Mouse (Mus musculus): Measurements from ENCODE around the gene Ift80.
"Not testable (repeated sequence)": the region's sequence is repeated elsewhere in the genome, so short reads cannot be mapped to it uniquely, and the experiment has no call there.

Ift80 gene

GRCm38 (mm10) chr3:69004437-69005337 lies at the start of gene Ift80, which contains the start of gene Smc4:
Ift80 (minus strand) TSS chr3:69004570.
Smc4 (plus strand) TSS chr3:69004738.
- peak; percentile 91 for DNase-seq (ENCODE audit: low spot score)

GRCm38 (mm10) chr3:69051894-69052293 lies 47.5 kb upstream of the Ift80 start:
- no peak for DNase-seq (ENCODE audit: low spot score)

- no peak for DNase-seq (ENCODE audit: low spot score)
Measured at GRCm38 (mm10) chr3:69049011-69049410, 44.6 kb upstream of the Ift80 start.

- DNase-seq (ENCODE audit: low spot score), result no peak
Measured at GRCm38 (mm10) chr3:69047684-69048083, 43.3 kb upstream of the Ift80 start.

- DNase-seq (ENCODE audit: low spot score), result no peak
Measured at GRCm38 (mm10) chr3:69046509-69046908, 42.1 kb upstream of the Ift80 start.

- DNase-seq (ENCODE audit: low spot score), result no peak
Measured at GRCm38 (mm10) chr3:69045750-69046149, 41.4 kb upstream of the Ift80 start.

GRCm38 (mm10) chr3:69045400-69045703 lies 41.0 kb upstream of the Ift80 start:
- DNase-seq (ENCODE audit: low spot score), result no peak

- DNase-seq (ENCODE audit: low spot score), result peak; percentile 81
Measured at GRCm38 (mm10) chr3:69044645-69045399, 40.5 kb upstream of the Ift80 start, which contains the start of gene Trim59. Trim59 (minus strand) TSS chr3:69044755.

GRCm38 (mm10) chr3:69044167-69044591 lies 39.8 kb upstream of the Ift80 start:
- no peak for DNase-seq (ENCODE audit: low spot score)

- DNase-seq (ENCODE audit: low spot score), result no peak
Measured at GRCm38 (mm10) chr3:69041298-69041697, 36.9 kb upstream of the Ift80 start.

- DNase-seq (ENCODE audit: low spot score), result no peak
Measured at GRCm38 (mm10) chr3:69040105-69040504, 35.7 kb upstream of the Ift80 start.

GRCm38 (mm10) chr3:69026133-69026783 lies 21.9 kb upstream of the Ift80 start:
- DNase-seq (ENCODE audit: low spot score), result no peak

- DNase-seq (ENCODE audit: low spot score), result no peak
Measured at GRCm38 (mm10) chr3:69020764-69021163, 16.4 kb upstream of the Ift80 start.

- DNase-seq (ENCODE audit: low spot score), result no peak
Measured at GRCm38 (mm10) chr3:69020285-69020684, 15.9 kb upstream of the Ift80 start.

- not testable (repeated sequence) for DNase-seq (ENCODE audit: low spot score)
Measured at GRCm38 (mm10) chr3:69018635-69019034, 14.3 kb upstream of the Ift80 start.

GRCm38 (mm10) chr3:69017181-69017580 lies 12.8 kb upstream of the Ift80 start:
- DNase-seq (ENCODE audit: low spot score), result no peak

- DNase-seq (ENCODE audit: low spot score), result no peak
Measured at GRCm38 (mm10) chr3:69008873-69009272, 4.5 kb upstream of the Ift80 start.

- no peak for DNase-seq (ENCODE audit: low spot score)
Measured at GRCm38 (mm10) chr3:69006246-69006760, 1.9 kb upstream of the Ift80 start.

GRCm38 (mm10) chr3:69005338-69006245 lies 1.2 kb upstream of the Ift80 start:
- DNase-seq (ENCODE audit: low spot score), result peak; percentile 34

- DNase-seq (ENCODE audit: low spot score), result no peak
Measured at GRCm38 (mm10) chr3:69004055-69004436, 324 bp downstream of the Ift80 start.

GRCm38 (mm10) chr3:69002781-69003180 lies 1.6 kb downstream of the Ift80 start:
- DNase-seq (ENCODE audit: low spot score), result no peak
